Mouse (Mus musculus): ENCODE data around the gene Rims1.

Rims1 gene

DNA sequence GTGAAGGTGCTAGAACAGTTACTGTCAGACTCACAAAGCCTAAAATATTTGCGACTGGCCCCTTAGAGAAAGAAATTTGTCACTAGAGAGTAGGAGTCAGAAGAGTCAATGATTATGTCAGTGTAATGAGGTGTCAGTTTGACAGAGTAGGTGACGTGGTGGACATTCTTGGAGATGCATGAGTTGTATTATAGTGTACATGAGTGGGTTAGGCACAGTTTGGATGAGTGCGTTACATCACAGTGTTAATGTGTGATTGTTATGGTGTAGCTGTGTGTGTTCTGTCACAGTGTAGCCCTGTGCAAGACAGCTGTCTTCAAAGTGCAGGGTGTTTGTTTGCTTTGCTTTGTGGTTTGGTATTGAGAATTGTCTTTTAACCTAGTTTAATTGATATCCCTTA lies 226.3 kb downstream of the Rims1 start:
- DNase-seq: no peak

DNA sequence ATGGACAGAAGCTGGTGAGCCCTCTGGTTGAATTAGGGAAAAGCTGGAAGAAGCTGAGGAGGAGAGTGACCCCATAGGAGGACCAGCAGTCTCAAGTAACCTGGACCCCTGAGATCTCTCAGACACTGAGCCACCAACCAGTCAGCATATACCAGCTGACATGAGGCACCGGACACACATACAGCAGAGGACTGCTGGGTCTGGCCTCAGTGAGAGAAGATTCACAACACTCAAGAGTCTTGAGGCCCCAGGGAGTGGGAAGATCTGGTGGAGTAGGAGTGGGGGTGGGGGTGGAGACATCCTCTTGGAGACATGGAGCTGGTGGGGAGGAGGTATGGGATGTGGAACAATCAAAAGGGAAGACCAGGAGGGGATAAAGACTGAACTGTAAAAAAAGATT lies 233.1 kb downstream of the Rims1 start:
- DNase-seq: no peak

- DNase-seq: no peak
Measured at GRCm38 (mm10) chr1:22546273-22546672, 259.5 kb downstream of the Rims1 start.

- no peak for DNase-seq
Measured at GRCm38 (mm10) chr1:22538129-22538528, 267.7 kb downstream of the Rims1 start.

DNA sequence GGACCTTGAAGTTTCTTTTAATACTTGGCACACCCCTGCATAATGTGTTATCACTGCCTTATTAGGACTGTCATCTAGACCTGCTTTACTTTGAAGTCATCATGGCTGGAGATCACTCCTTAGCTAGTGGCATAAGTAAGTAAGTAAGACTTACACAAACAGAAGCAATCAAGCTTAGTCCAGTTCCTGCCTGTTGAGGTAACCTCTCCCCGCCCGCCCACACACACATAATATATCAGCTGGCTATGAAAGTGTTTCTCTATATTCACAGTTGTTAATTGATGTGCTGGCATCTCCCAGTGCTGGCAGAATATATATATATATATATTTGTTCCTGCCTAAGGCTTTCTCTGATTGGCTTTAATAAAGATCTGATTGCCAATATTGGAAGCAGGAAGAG lies 269.0 kb downstream of the Rims1 start:
- no peak for DNase-seq

DNA sequence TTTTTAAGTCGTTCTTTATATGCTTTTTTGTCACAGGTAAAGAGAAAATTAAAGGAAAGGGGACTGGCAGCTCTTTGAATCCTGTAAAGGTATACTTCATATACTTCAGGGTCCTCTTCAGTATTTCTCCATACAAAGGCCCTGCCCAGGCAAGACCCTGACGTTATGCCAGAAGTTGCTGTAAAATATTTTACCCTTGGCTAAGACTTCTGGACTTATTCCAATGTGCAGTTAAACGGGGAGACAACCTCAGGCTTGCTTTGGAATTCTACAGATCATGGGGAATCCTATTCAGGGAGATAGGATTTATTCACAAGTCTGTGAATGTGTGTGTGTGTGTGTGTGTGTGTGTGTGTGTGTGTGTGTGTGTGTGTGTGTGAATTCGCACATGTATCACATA lies 270.7 kb downstream of the Rims1 start:
- no peak for DNase-seq

- no peak for DNase-seq
Measured at GRCm38 (mm10) chr1:22533146-22534096, 272.4 kb downstream of the Rims1 start.

- no peak for DNase-seq
Measured at GRCm38 (mm10) chr1:22515103-22515502, 290.7 kb downstream of the Rims1 start.

- no peak for DNase-seq
Measured at GRCm38 (mm10) chr1:22512421-22512820, 293.4 kb downstream of the Rims1 start.

GRCm38 (mm10) chr1:22511614-22512013 lies 294.2 kb downstream of the Rims1 start:
- no peak for DNase-seq

DNA sequence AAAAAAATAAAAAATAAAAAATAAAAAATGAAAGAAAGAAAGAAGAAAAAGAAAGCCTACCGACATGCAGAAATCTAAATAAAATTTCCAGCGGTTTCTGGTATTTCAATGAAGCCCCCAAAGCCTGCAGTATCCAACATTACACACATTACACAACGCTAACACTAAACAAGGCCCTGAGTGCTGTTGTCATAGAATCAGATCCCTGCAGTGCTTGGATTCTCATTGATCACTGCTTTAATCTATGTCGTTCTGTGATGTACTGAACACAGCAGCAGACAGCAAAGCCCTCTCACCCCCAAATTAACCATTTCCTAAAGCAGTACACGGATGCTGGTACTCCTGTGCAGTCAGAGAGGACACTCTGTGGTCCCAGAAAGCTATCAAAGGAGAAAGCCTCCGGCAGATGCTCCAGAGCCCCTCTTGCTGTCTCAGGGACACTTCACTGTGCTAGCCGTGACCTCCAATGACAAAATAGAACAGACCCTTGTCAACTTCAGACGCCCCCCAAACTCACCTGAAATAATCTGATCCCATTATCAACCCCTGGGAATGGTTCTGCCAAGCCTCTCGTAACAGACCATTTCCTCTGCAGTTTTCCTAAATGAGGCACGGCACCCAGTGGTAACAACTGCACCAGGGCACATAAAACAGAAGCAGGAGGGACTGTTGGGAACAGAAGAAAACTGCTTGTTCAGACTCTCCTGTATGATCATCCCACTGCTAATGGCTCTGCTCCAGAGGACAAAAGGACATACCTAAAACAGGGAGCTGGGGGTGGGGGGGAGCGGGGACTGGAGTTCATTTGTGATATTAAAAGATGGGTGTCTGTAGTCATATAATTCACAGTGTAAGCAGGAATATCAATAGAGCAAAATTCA lies 296.8 kb downstream of the Rims1 start:
- no peak for DNase-seq

GRCm38 (mm10) chr1:22487270-22487864 lies 318.4 kb downstream of the Rims1 start:
- no peak for DNase-seq

DNA sequence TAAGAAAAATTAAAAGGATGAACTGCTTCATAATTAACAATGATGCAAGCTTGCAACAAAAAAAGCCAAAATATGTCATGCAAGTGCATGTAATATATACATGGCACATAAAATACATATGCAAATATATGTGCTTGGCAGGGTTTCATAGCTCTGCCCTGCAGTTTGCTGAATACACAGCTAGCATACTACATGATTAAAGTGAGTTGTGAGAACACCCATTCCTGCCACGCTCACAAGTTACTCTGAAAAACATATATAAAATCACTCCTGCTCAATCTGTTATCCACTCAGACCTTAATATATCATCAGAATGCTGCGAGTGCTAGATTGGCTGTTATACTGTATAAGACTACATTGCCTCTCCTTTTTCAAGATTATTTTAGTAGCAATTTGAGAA lies 329.6 kb downstream of the Rims1 start:
- DNase-seq: no peak

GRCm38 (mm10) chr1:22467033-22467432 lies 338.8 kb downstream of the Rims1 start:
- DNase-seq: no peak

- no peak for DNase-seq
Measured at GRCm38 (mm10) chr1:22466597-22466996, 339.2 kb downstream of the Rims1 start.

DNA sequence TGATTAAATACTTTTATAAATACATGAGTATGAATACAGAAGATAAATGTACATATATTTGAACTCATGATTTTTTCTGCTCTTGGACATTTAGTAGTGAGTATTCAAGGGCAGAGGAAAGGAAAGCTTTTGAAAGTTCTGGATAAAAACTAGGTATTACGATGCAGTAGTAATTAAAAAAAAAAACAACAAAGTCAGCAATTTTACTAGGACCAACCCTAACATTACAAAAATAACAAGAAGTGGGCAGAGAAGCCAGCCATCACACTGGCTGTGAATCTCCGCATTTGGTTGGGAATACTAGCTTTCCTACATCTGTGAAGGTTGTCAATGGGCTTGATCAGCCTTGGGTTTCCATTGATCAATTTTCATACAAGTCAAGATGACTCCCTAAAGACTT lies 381.8 kb downstream of the Rims1 start:
- no peak for DNase-seq

DNA sequence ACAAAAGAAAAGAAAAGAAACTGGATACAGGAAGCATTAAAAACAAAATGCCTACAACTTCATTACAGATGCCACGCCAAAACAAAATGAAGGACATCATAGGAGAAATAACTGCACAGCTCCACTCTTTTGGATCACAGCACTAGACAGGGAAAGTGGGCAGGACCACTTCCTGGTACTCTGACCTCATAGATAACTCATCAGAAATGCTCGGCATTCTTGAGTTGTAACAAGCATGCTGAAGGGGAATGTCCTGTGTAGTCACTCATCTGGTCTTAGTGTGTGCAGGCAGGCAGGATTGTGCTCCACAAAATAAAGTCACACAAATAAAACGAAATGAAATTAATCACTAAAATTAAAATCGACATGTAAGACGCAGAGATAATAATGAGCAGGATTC lies 383.7 kb downstream of the Rims1 start:
- DNase-seq: no peak

DNA sequence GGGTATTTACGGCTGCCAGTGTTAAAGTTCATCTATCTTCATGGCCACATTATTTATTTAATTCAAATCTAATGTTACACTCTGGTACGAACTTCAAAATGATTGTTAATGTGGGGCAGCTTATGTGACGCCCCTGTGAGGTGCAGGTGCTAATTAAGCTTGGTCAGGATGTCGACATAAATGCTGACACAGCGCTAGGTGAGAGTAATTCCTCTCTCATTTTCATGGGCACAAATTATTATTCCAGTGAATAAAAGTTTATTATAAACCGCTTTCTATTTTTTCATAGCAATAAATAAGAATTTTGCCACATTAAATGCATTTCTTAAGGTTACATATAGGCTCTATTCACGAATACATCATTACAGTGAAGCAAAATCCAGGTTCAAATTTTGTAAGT lies 395.6 kb downstream of the Rims1 start:
- DNase-seq: no peak

- DNase-seq: no peak
Measured at GRCm38 (mm10) chr1:22386361-22386760, 419.4 kb downstream of the Rims1 start.

DNA sequence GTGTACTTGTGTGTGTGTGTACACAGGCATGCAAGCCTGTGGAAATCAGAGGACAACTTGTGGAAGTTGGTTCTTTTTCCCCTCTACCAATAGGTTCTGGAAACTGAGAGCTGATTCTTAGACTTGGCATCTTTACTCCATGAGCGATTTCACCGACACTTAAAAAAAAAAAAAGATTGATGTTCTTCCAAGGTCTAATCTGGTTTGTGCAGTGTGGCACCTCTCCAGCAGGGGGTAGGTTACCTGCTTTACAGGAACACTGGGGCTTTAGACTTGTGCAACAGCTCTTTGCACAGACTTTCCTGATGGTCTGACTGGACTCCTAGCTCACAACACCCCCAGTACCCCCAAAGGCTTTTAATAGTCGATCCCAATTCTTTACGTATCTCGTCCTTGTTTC lies 428.1 kb downstream of the Rims1 start:
- no peak for DNase-seq

DNA sequence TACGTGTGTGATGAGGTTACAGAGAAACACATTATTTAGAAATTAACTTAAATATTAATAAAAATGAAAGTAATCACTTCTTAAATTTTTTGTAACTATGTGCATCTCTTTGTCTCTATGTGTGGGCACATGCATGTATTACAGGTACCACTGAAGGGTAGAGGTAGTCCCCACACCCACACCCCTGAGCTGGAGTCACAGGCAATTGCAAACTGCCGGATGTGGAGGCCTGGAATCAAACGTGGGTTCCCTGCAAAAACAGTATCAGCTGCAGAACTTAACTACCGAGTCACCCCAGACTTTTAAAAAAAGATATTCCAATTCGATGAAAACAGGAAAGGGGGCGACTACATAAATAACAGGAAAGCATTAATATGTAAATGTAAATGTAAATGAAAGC lies 428.7 kb downstream of the Rims1 start:
- no peak for DNase-seq

GRCm38 (mm10) chr1:22356209-22356608 lies 449.6 kb downstream of the Rims1 start:
- DNase-seq: no peak

DNA sequence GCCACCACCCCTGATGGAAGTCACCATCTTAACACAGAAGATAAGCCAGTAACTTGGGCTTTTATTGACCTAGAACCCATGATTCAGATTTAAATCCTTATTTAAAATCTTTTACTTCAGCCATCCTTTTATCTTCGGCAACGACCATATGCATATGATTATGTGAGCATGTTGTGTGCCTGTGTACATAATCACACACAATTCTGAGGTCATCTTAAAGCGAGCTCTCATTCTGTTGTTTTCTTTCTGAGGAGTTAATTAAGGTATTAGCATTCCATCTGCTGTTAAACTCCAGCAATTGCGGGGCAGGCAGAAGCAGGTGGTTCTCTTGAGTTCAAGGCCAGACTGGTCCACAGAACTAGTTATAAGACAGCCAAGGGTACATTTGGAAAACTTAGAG lies 452.1 kb downstream of the Rims1 start:
- no peak for DNase-seq

Data from spleen, adult 18-20 months (tissue).